23 mouse cellular contexts compared by ENCODE assay signal in genomic region chr19:9952390-9952789, GRCm38 (mm10). TPM values are rescaled to one million over a fixed set of nuclear protein-coding genes. Genes with fewer than 3 reads are reported as not detected.
A peak's percentile ranks its signal among the peaks of the same experiment; 100 is the strongest.
DNase-seq lines count a peak whose midpoint lies in the region; ATAC-seq and TF ChIP-seq lines count a peak whose summit lies in the region.
"Had no signal": no experiment of that assay in that cellular context is flagged by ENCODE, and none has a peak within 500 bp of the region (broad histone marks: within the 10 kb centered on the region; RNA-seq: fewer than 3 reads in every experiment).

No protein-coding gene starts in this region.

- TF ChIP-seq CTCF in cortical plate, adult 2 months (IDR thresholded peaks at IDR 0.05; ENCODE audit: extremely low read depth, insufficient read depth, low read length): no peak
- TF ChIP-seq CTCF in midbrain, postnatal 0 days (IDR thresholded peaks at IDR 0.05): no peak

- H3K9ac ChIP-seq in midbrain, postnatal 0 days (replicated peaks; ENCODE audit: low read length, poor library complexity, severe bottlenecking): no peak overlapping the region
- H3K9ac ChIP-seq: embryonic facial prominence, embryonic 15.5 days; heart, embryonic 15.5 days; liver, embryonic 14.5 days; midbrain, embryonic 13.5 days had no signal

- H3K9me3 ChIP-seq in midbrain, postnatal 0 days (ENCODE audit: low read length): no peaks in the 10 kb centered on the region
- H3K9me3 ChIP-seq: embryonic facial prominence, embryonic 15.5 days; forebrain, embryonic 10.5 days; heart, embryonic 15.5 days; hindbrain, embryonic 10.5 days; limb, embryonic 10.5 days; midbrain, embryonic 13.5 days had no signal

- no peak overlapping the region for H3K4me2 ChIP-seq in midbrain, postnatal 0 days (ENCODE audit: low read depth, low read length, poor library complexity, severe bottlenecking)
- H3K4me2 ChIP-seq: embryonic facial prominence, embryonic 15.5 days; heart, embryonic 15.5 days; midbrain, embryonic 13.5 days had no signal

- H3K4me3 ChIP-seq in cortical plate, adult 2 months (ENCODE audit: insufficient read depth, low read length): no peak overlapping the region
- H3K4me3 ChIP-seq in midbrain, postnatal 0 days (ENCODE audit: low read depth, low read length): no peak overlapping the region
- H3K4me3 ChIP-seq: embryonic facial prominence, embryonic 15.5 days; forebrain, embryonic 10.5 days; heart, adult 2 months; heart, embryonic 15.5 days; hindbrain, embryonic 10.5 days; limb, embryonic 10.5 days; midbrain, embryonic 13.5 days; myocyte had no signal

- peak; percentile 35 for DNase-seq in heart, adult 8-10 months (ENCODE audit: low spot score)
- no peak for DNase-seq in heart, postnatal 4 days
- DNase-seq in lung, postnatal 10 days: peak; percentile 31
- no peak for DNase-seq in lung, postnatal 14 days
- no peak for DNase-seq in right cerebral cortex, postnatal 36 days (ENCODE audit: low spot score in 2 of 2)
- DNase-seq in midbrain, postnatal 0 days (ENCODE audit: low spot score): no peak
- DNase-seq: adrenal gland, adult 2 months; cerebellum, postnatal 10 days; gastrocnemius, postnatal 10 days; heart, adult 2 months; kidney, adult 11 months; right cerebral cortex, postnatal 14 days had no signal

- no peak for TF ChIP-seq POLR2A in cortical plate, adult 2 months (IDR thresholded peaks at IDR 0.05; ENCODE audit: extremely low read depth, insufficient read depth, low read length)

- WGBS in midbrain, postnatal 0 days: 74% methylated on average over 3 of the region's 3 CpGs

- peak; percentile 68 for ATAC-seq in monocyte, adult 5-6 weeks (replicated peaks; ENCODE audit: insufficient number of reproducible peaks, low FRiP score, low TSS enrichment, poor library complexity, severe bottlenecking)
- ATAC-seq in midbrain, postnatal 0 days (ENCODE audit: low FRiP score): no peak
- ATAC-seq: midbrain, embryonic 13.5 days had no signal

- peaks cover 7% of the 10 kb centered on the region; the same call in 1 of the 2 replicates for H3K4me1 ChIP-seq in cortical plate, adult 2 months (ENCODE audit: control insufficient read depth, insufficient read depth, low read length)
- H3K4me1 ChIP-seq in midbrain, postnatal 0 days (ENCODE audit: insufficient read depth, low read length): no peaks in the 10 kb centered on the region

- peak overlapping the region; percentile 74; the same call in 1 of the 2 replicates for H3K27ac ChIP-seq in cortical plate, adult 2 months (ENCODE audit: insufficient read depth, low read length)
- H3K27ac ChIP-seq in midbrain, postnatal 0 days (ENCODE audit: low read depth, low read length): no peak overlapping the region
- H3K27ac ChIP-seq: embryonic facial prominence, embryonic 15.5 days; forebrain, embryonic 10.5 days; heart, adult 2 months; heart, embryonic 15.5 days; hindbrain, embryonic 10.5 days; kidney, postnatal 0 days; limb, embryonic 10.5 days; liver, embryonic 14.5 days; midbrain, embryonic 13.5 days had no signal

- no peaks in the 10 kb centered on the region for H3K36me3 ChIP-seq in midbrain, postnatal 0 days (ENCODE audit: insufficient read depth, low read length)
- H3K36me3 ChIP-seq: embryonic facial prominence, embryonic 15.5 days; forebrain, embryonic 10.5 days; heart, embryonic 15.5 days; hindbrain, embryonic 10.5 days; limb, embryonic 10.5 days; midbrain, embryonic 13.5 days had no signal

- no peaks in the 10 kb centered on the region for H3K27me3 ChIP-seq in midbrain, postnatal 0 days (ENCODE audit: insufficient read depth, low read length)
- H3K27me3 ChIP-seq: embryonic facial prominence, embryonic 15.5 days; heart, embryonic 15.5 days; midbrain, embryonic 13.5 days had no signal

RNA-seq across cellular contexts. Expression of gene Fth1, which starts 28.0 kb away (rescaled TPM):
- 1,000 to 10,000 TPM; 2,773 to 3,210 (median 2,950) TPM for total RNA-seq in heart, adult 8-10 months (2022)
- 1,000 to 10,000 TPM; 1,376 to 1,487 TPM for total RNA-seq in heart, postnatal 4 days (2021)
- 5,395 and 6,156 TPM in 2 replicates for polyA plus RNA-seq in cortical plate, adult 2 months (2012; rRNA removed)
- total RNA-seq in monocyte, adult 5-6 weeks (2017): 676 to 886 TPM (median 682 TPM) in 3 replicates
- total RNA-seq in midbrain, postnatal 0 days (2014; rRNA removed): 337 and 436 TPM in 2 replicates
- polyA plus RNA-seq in midbrain, postnatal 0 days (2015; fragmentation: Nextera tagmentation; extraction: Ambion mirVana): 2,585 and 2,689 TPM in 2 replicates

RNA-seq across cellular contexts. Expression of gene Best1, which starts 49.0 kb away (rescaled TPM):
- total RNA-seq in heart, adult 8-10 months (2022): under 1 TPM in 2 of 4 experiments, not detected in 2; 0.14 to 0.65 TPM
- not detected for total RNA-seq in heart, postnatal 4 days (2021)
- polyA plus RNA-seq in cortical plate, adult 2 months (2012; rRNA removed): 0.98 and 1.1 TPM in 2 replicates
- 0.21 TPM in 1 of 3 replicates, not detected in the others for total RNA-seq in monocyte, adult 5-6 weeks (2017)
- total RNA-seq in midbrain, postnatal 0 days (2014; rRNA removed): 2.5 and 4.1 TPM in 2 replicates
- polyA plus RNA-seq in midbrain, postnatal 0 days (2015; fragmentation: Nextera tagmentation; extraction: Ambion mirVana): 2.9 and 3.5 TPM in 2 replicates

RNA-seq across cellular contexts. Expression of gene Rab3il1, which starts 49.1 kb away (rescaled TPM):
- total RNA-seq in heart, adult 8-10 months (2022): 1 to 10 TPM; 6.3 to 8.1 (median 7.5) TPM
- 10 to 100 TPM; 12.2 to 12.5 TPM for total RNA-seq in heart, postnatal 4 days (2021)
- polyA plus RNA-seq in cortical plate, adult 2 months (2012; rRNA removed): 12.9 and 13.6 TPM in 2 replicates
- total RNA-seq in monocyte, adult 5-6 weeks (2017): 0.39 to 3.0 TPM in 2 of 3 replicates, not detected in the other
- 20.6 and 23.3 TPM in 2 replicates for total RNA-seq in midbrain, postnatal 0 days (2014; rRNA removed)
- polyA plus RNA-seq in midbrain, postnatal 0 days (2015; fragmentation: Nextera tagmentation; extraction: Ambion mirVana): 21.7 and 23.5 TPM in 2 replicates

RNA-seq across cellular contexts. Expression of gene Incenp, which starts 53.0 kb away (rescaled TPM):
- total RNA-seq in heart, adult 8-10 months (2022): 1 to 10 TPM; 5.0 to 7.0 (median 5.1) TPM
- 10 to 100 TPM; 66.8 to 68.2 TPM for total RNA-seq in heart, postnatal 4 days (2021)
- 23.7 and 26.3 TPM in 2 replicates for polyA plus RNA-seq in cortical plate, adult 2 months (2012; rRNA removed)
- total RNA-seq in monocyte, adult 5-6 weeks (2017): 23.7 to 34.3 TPM (median 24.1 TPM) in 3 replicates
- total RNA-seq in midbrain, postnatal 0 days (2014; rRNA removed): 11.0 and 20.0 TPM in 2 replicates
- 13.3 and 13.8 TPM in 2 replicates for polyA plus RNA-seq in midbrain, postnatal 0 days (2015; fragmentation: Nextera tagmentation; extraction: Ambion mirVana)

Comparison
In these comparisons a context has a peak if more than half of its experiments do, and no peak if none do; other contexts are left out.
1. DNase-seq: peak in heart, adult 8-10 months (single experiment) and lung, postnatal 10 days (single experiment); none in heart, postnatal 4 days (single experiment), lung, postnatal 14 days (single experiment), right cerebral cortex, postnatal 36 days (0 of 2) and midbrain, postnatal 0 days (single experiment).